Mouse (Mus musculus) frontal cortex, adult 2 months (tissue): Measurements from ENCODE around the gene Wnt7a. TPM values are rescaled to one million over a fixed set of nuclear protein-coding genes. Genes with fewer than 3 reads are reported as not detected.

Source experiments
- DNase-seq, 2 experiments: peaks; one replicate each; pipeline ENCODE4 v3.0.0; 2022; ENCODE audit warnings: low spot score in 1 of 2; ENCODE audit errors: extremely low spot score in 1 of 2
- polyA plus RNA-seq: library from polyadenylated mRNA; depleted of rRNA; stranded (reverse); fragments of >200 nt; gene quantifications from 2 replicates; pipeline ENCODE4 v1.2.3, GENCODE M21; 2012; rRNA removed

The Wnt7a gene
- polyA plus RNA-seq, 1 experiment: 20.1 TPM

DNA sequence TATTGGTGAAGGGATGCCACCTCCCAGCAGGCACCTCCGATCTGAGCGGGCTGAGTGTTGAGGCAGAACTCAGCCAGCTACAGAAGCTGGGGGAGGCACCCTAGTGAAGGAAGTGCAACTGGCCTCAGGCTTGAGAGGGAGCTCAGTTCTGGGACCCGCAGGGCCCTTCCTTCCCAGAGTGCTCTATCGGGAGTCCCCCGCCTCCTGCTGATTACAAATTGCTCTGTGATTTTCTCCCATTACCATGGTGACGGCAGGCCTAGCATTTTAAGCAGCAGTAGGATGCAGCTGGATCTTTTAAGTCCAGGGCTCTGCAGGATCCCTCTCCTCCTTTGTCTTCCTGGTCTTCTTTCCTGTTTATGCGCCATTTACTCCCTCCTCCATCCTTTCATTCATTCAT lies 63.4 kb downstream of the Wnt7a start:
- peak in 1 of 2 experiments; percentile 51 for DNase-seq

DNA sequence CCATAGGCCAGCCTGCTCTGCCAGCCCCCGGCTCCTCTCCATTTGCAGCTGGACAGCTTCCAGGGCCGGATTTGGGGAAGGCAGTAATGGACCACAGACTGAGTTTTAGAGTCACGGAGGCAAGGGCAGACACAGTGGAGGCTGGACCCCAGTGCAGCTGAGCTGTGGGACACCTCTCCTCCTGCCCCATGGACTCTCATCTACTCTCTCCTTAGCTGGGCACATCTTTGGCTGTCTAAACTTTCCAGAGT lies 64.3 kb downstream of the Wnt7a start:
- DNase-seq: no peak

DNA sequence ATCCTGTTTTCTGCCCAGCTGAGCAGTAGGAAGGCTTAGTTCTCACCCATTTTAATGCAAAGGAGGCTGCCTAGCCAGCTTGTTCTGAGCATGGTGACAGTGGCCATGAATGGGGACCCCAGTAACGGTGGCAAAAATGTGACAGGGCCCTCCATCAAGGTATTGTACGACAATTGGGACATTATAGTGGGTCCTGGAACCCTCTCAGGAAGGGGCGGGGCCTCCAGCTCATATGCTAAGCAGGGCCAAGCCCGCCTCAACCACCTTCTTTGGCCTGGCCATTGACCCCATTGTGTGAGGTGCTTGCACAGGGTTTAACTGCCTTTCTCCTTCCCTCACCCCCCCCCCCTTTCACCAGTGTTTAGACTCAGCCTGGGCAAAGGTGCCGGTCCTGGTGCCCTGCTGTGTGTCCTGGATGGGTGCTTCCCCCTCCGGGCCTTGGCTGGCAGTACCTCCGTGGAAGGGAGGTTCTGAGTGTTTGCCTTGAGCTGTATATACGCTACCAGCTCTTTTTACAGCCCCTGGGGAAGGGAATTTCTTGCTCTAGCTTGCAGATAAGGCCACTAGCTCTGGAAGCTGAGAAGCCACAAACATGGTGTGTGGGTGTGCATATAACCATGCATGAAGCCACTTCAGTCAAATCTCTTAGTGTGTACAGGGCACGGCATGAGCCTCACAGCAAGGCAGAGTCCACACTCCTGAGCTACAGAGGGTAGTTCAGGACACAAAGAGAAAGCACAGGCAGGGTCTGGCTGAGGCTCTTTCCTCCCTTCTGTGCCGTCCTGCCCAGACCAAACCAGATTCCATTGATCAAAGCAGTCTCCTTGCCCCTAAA lies 64.9 kb downstream of the Wnt7a start:
- peak; percentile 49 to 50 for DNase-seq

DNA sequence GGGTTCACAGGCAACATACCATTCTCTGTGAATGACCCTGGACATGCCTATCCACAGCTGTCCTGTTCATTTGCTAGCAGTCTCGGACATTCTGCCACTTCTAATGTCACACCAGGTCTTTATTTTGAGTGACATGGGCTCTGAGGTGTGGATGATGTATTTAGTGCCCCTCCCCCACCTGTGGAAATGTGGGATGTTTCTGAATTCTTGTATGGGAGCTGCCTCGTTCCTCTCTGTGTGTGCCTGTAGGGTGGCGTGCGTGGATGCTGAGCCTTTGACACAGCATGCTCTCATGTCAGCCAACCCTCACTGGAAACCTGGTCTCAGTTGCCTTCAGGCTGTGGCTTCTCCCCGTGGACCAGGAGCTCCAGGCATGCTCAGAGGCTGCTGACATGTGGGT lies 66.1 kb downstream of the Wnt7a start:
- no peak for DNase-seq

DNA sequence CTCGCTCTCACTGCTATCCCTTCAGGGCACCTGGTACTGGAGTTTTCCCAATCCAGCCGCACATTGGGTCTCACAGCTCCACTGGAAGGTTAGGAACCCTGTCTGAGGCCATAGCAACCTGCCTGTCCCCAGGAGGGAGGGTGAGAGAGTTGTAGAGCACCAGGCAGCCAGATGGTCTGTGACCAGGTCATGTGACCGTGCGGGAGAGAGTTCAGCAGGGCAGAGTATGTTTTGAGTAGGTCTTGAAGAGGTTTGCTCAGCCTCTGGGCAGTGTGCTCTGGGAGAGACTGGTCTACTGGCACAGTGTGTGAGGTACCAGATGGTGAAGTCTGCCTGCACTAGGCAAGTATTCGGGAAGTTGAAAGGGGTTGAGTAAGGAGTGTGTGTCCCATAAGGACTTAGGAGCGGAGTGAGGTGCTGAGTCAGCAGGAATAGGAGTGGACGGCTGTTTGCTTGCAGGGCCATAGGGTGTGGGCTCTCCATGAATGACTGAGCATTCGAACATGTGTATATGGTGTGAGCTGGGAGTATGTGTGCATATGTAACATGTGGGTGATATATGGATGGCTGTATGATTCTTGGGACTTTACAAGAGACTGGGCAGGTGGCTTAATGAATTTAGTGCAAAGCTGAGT lies 71.4 kb downstream of the Wnt7a start:
- DNase-seq: no peak

DNA sequence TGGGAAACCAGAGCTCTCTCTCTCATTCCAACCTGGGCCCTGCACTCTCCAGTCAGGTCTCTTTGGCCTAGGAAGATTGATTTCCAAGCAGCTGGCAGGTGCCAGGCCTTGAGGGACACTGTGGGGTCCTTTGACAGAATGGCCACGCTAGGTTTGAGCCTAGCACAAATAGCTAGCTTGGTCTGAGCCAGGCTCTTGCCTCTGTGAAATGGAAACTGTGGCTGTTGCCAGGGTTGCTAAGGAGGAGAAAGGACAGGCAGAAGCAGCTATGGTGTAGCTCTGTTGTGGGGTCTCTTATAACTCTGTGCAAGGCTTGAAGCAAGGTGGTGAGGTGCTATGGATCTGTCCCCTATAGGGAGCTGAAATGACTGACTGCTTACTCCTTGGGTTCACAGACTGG lies 75.7 kb downstream of the Wnt7a start:
- DNase-seq: no peak

DNA sequence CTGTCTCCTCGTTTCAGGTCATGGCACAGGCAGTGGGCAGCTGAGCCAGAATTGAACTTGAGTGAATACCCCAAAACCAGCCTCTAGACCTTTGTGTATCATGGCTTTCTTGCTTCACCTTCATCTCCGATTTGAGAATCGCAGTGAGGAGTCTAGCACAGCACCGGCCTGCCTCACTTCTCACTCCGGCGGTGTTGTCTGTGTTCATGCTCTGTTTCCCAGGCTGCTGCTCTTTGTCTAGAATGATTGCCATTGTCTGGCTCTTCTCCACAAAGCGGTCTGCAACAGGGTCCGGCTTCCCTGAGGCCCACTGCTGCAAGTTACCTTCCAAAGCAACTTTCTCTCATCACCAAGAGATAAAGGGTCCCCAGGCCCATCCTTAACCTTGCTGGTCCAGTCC lies 79.3 kb downstream of the Wnt7a start:
- DNase-seq: no peak

DNA sequence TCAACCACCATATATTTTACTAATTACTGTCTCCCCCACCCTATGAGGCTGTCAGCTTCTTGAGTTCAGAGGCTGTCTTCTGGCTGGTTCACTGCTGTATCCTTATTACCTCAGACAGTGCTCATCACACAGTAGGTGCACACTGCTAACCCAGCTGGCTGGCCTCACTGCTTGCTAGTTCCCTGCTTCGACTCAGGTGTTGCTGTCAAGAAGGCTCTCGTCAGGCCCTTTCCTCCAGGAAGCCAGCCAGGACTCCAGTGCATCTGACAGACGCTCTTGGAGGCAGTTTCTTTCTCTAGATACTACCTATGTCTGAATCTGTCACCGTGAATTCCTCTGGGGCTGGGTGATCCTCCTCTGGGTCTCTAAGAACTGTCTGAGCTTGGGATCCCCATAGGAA lies 85.6 kb downstream of the Wnt7a start:
- no peak for DNase-seq

DNA sequence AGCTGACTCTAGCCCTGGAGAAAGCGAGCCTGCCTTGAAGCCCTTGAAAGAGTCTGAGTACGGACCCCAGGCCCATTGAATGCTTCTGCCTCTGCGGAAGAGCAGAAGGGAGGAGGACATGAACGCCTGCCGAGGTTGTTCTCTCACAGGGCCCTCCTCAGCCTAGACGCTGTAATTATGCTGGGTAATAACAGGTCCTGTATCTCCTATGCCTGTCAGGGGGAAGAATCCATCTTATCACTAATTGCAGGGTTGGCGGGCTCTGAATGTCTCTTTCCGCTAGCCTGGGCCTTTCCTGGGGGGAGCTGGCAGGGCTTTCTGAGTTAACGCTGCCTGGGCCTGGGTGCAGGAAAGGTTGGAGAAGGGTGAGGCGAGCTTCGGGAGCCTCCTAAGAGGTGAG lies 86.4 kb downstream of the Wnt7a start:
- no peak for DNase-seq

DNA sequence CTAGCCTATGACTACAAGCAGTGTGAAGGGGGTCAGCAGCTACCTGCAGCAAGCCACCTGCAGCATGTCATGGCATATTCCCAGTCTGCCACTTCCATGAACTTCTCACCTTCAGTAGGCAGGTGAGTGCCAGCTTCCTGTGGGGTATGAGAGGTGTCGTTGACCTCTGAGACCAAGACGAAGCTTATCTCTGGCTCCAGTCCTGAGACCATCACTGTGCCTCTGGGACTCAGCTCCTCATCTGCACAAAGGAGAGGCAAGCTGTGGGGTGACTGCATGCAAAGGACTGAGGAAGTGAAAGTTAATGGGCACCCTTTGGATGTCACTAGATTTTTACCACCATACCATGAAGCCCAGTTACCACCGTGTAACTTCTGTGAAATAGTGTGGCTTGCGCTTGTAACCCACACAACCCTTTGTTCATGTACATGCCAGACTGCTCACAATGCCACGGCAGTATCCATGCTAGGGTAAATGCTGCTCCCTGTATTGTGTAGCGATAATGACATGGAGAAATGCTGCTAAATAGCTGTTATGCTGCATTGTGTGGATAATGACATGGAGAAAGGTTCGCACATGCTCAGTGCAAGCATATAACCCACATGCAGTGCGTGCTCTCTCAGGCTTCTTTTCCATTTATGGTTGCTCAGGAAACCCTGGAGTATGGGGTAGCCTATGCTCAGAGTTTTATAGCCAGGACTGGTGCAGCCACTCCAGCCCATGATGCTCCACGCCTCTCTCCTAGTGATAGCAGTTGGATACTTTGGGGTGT lies 89.0 kb downstream of the Wnt7a start:
- DNase-seq: no peak

Other genes starting within 250 kb of the Wnt7a start
- 25.3 and 25.6 TPM in 2 replicates for gene Fbln2, start 198.9 kb downstream of the Wnt7a start, polyA plus RNA-seq
- gene Chchd4, start 62.2 kb upstream of the Wnt7a start, polyA plus RNA-seq: 17.4 and 19.3 TPM in 2 replicates
- gene Tmem43, start 62.3 kb upstream of the Wnt7a start, polyA plus RNA-seq: 28.4 and 34.4 TPM in 2 replicates
- gene Xpc, start 104.5 kb upstream of the Wnt7a start, polyA plus RNA-seq: 14.0 and 16.1 TPM in 2 replicates
- gene Lsm3, start 104.6 kb upstream of the Wnt7a start, polyA plus RNA-seq: 66.3 and 69.3 TPM in 2 replicates